Mouse (Mus musculus): ENCODE data around the gene Zic2. TPM values are rescaled to one million over a fixed set of nuclear protein-coding genes. Genes with fewer than 3 reads are reported as not detected.

Gene Zic2
- polyA plus RNA-seq, 2 experiments, result 0.03 TPM; not detected in 1

DNA sequence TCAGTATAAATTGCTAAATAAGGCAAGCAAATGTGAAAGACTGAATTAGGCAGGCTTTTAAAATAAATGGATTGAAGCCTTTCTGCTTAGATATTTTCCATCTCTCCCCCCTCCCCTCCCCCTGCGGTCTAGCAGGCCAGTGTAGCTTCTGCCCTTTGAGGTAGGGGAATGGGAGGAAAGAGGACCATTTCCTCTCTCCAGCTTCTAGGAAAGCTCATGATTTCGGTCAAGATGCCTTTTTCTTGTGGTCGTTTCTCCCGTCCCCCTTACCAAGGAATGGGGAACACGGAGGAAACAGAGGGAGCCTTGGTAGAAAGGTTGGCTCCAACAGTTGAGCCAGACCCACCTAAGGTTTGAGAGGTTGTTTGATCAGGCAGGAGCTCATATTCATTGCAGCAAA lies 2.6 kb upstream of the Zic2 start:
- H3K27ac ChIP-seq, result no peak overlapping the region
- peaks cover 99% of the 10 kb centered on the region for H3K27me3 ChIP-seq (ENCODE audit: control insufficient read depth, insufficient read depth, low read length)

DNA sequence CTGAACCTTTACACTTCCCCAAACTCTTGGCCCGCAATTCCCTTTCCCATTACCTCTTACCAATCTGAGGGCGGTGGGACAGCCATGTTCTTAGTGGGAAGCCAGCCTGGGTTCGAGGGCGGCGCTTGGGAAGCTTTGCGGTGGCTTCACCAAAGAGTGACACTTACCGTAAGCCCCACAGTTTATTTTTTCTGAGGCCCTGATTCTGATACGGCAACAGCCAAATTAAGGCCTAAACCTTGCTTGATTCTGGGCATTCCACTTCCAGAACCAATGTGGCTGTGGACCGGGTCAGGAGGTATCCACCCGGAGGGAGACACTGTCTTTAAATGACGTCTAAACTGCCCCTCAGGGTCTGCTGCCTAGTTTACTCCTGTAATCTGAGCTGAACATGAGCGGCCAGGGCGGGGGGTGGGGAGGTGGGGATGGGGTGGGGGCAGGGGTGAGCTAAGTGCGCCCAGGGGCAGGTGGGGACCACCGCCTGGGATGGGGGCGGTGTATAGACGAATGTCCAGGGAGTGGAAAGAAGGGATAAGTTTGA lies 2.0 kb upstream of the Zic2 start:
- no peak for ATAC-seq (ENCODE audit: insufficient read depth)
- Histone ChIP-seq H3K4me3 (ENCODE audit: insufficient read depth in 1 of 2, low read depth in 2 of 2, low read length in 2 of 2) (no peak overlapping the region), H3K27ac (no peak overlapping the region), H3K4me1 (replicated peaks; ENCODE audit: control insufficient read depth in 2 of 2, insufficient read depth in 2 of 2, low read length in 1 of 2) (no peaks in the 10 kb centered on the region), H3K27me3 (ENCODE audit: control insufficient read depth, insufficient read depth, low read length) (peaks cover 99% of the 10 kb centered on the region), H3K4me2 (ENCODE audit: low read depth) (no peak overlapping the region), H3K9me3 (ENCODE audit: control insufficient read depth, low read length) (no peaks in the 10 kb centered on the region), H3K36me3 (replicated peaks; ENCODE audit: control insufficient read depth, insufficient read depth, low read depth) (no peaks in the 10 kb centered on the region), H3K9ac (replicated peaks) (no peak overlapping the region)
- TF ChIP-seq CTCF (IDR thresholded peaks at IDR 0.05; ENCODE audit: low read depth) (no peak), EP300 (IDR thresholded peaks at IDR 0.05; ENCODE audit: low read depth) (no peak)
- 2% methylated on average over 17 of the region's 17 CpGs for WGBS (ENCODE audit: insufficient replicate concordance)
- no peak for DNase-seq (ENCODE audit: low read depth in 3 of 3, low spot score in 3 of 3)

More for the DNA sequence above, 2.6 kb upstream of the Zic2 start:
- Histone ChIP-seq H3K9me3 (ENCODE audit: control insufficient read depth, low read length) (no peaks in the 10 kb centered on the region), H3K4me3 (ENCODE audit: insufficient read depth in 1 of 2, low read depth in 2 of 2, low read length in 2 of 2) (no peak overlapping the region), H3K9ac (replicated peaks) (no peak overlapping the region), H3K36me3 (replicated peaks; ENCODE audit: control insufficient read depth, insufficient read depth, low read depth) (no peaks in the 10 kb centered on the region), H3K4me2 (ENCODE audit: low read depth) (no peak overlapping the region), H3K4me1 (replicated peaks; ENCODE audit: control insufficient read depth in 2 of 2, insufficient read depth in 2 of 2, low read length in 1 of 2) (no peaks in the 10 kb centered on the region)
- 0% methylated on average over 5 of the region's 5 CpGs for WGBS (ENCODE audit: insufficient replicate concordance)
- DNase-seq (ENCODE audit: low read depth in 3 of 3, low spot score in 3 of 3) (no peak), ATAC-seq (ENCODE audit: insufficient read depth) (no peak)
- no peak for TF ChIP-seq EP300 (IDR thresholded peaks at IDR 0.05; ENCODE audit: low read depth)
- TF ChIP-seq CTCF (IDR thresholded peaks at IDR 0.05; ENCODE audit: low read depth), result no peak

DNA sequence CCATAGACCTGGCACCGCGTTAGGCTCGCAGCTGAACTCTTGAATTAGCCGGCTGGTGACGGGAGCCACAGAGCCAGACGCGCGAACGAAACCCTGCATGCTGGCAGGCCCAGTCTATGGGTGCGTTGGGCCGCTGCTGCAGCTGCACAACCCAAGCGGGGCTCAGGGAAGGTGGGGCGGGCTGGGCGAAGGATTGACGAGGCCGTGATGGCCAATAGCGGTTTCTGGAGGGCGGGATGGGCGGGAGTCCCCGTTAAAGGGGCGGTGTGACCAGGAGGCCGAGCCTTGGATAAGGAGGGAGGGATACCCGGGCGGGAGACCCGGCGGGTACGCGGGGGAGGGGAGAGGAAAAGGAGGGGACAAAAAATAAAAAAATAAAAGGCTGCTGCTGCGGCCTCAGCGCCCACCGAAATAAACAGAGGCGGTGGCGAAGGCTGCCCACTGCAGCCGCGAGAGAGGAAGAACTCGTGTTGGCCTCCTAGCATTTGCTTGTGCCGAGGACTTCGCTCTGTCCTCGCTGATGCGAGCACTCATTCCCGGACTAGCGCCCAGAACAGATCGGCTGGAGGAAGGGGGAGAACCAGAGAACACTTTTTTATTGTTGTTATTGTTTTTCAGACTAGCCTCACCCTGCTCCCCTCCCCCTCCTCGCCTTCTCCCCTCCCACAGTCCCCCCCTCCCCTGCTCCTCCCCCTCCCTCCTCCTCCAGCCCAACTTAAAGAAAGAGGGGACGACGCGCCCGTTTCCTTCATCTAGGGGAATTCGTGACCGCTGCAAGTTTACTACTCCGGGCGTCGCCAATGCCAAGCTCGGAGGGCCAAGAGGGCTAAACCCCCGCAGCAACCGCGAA lies 969 bp upstream of the Zic2 start:
- TF ChIP-seq CTCF (IDR thresholded peaks at IDR 0.05; ENCODE audit: low read depth) (no peak), EP300 (IDR thresholded peaks at IDR 0.05; ENCODE audit: low read depth) (no peak)
- no peak for ATAC-seq (ENCODE audit: insufficient read depth)
- Histone ChIP-seq H3K9ac (replicated peaks) (no peak overlapping the region), H3K27ac (no peak overlapping the region), H3K36me3 (replicated peaks; ENCODE audit: control insufficient read depth, insufficient read depth, low read depth) (no peaks in the 10 kb centered on the region), H3K4me2 (ENCODE audit: low read depth) (peak overlapping the region; percentile 49; the same call in 1 of the 2 replicates), H3K27me3 (ENCODE audit: control insufficient read depth, insufficient read depth, low read length) (peaks cover 99% of the 10 kb centered on the region), H3K9me3 (ENCODE audit: control insufficient read depth, low read length) (no peaks in the 10 kb centered on the region), H3K4me1 (replicated peaks; ENCODE audit: control insufficient read depth in 2 of 2, insufficient read depth in 2 of 2, low read length in 1 of 2) (no peaks in the 10 kb centered on the region), H3K4me3 (ENCODE audit: insufficient read depth in 1 of 2, low read depth in 2 of 2, low read length in 2 of 2) (no peak overlapping the region; a peak in 1 of 4 replicates)
- under 1% methylated on average over 54 of the region's 57 CpGs for WGBS (ENCODE audit: insufficient replicate concordance)
- no peak for DNase-seq (ENCODE audit: low read depth in 3 of 3, low spot score in 3 of 3)

DNA sequence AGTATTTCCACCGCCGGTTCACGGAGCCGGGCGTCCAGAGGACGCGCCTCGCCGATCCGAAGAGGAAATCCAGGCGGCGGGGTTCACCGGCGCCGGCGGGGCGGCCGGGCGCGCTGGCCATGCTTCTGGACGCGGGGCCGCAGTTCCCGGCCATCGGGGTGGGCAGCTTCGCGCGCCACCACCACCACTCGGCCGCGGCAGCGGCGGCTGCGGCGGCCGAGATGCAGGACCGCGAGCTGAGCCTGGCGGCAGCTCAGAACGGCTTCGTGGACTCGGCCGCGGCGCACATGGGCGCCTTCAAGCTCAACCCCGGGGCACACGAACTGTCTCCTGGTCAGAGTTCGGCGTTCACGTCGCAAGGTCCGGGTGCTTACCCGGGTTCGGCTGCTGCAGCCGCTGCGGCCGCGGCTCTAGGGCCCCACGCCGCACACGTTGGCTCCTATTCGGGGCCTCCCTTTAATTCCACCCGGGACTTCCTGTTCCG lies 364 bp downstream of the Zic2 start:
- Histone ChIP-seq H3K9ac (replicated peaks) (no peak overlapping the region), H3K4me2 (ENCODE audit: low read depth) (peak overlapping the region; percentile 49), H3K4me1 (replicated peaks; ENCODE audit: control insufficient read depth in 2 of 2, insufficient read depth in 2 of 2, low read length in 1 of 2) (no peaks in the 10 kb centered on the region), H3K4me3 (ENCODE audit: insufficient read depth in 1 of 2, low read depth in 2 of 2, low read length in 2 of 2) (peak overlapping the region in 1 of 2 experiments; percentile 34; a peak in 1 of 4 replicates), H3K36me3 (replicated peaks; ENCODE audit: control insufficient read depth, insufficient read depth, low read depth) (no peaks in the 10 kb centered on the region), H3K9me3 (ENCODE audit: control insufficient read depth, low read length) (no peaks in the 10 kb centered on the region), H3K27me3 (ENCODE audit: control insufficient read depth, insufficient read depth, low read length) (peaks cover 99% of the 10 kb centered on the region), H3K27ac (no peak overlapping the region)
- DNase-seq (ENCODE audit: low read depth in 3 of 3, low spot score in 3 of 3) (no peak), ATAC-seq (ENCODE audit: insufficient read depth) (no peak)
- WGBS (ENCODE audit: insufficient replicate concordance), result under 1% methylated on average over 43 of the region's 65 CpGs
- TF ChIP-seq CTCF (IDR thresholded peaks at IDR 0.05; ENCODE audit: low read depth), result no peak
- TF ChIP-seq EP300 (IDR thresholded peaks at IDR 0.05; ENCODE audit: low read depth), result no peak

Data from liver, embryonic 14.5 days (tissue).